Mouse (Mus musculus) limb, embryonic 15.5 days (tissue): ENCODE data around the gene Rab31. TPM values are rescaled to one million over a fixed set of nuclear protein-coding genes. Genes with fewer than 3 reads are reported as not detected.
A peak's percentile ranks its signal among the peaks of the same experiment; 100 is the strongest.

Source experiments
- ATAC-seq: fragments of 200-750 bp; cut with Nextera tagmentation; 2 replicates; pipeline ENCODE4 v1.8.0; 2017; ENCODE audit warnings: low read depth, moderate TSS enrichment; ENCODE audit not compliant: insufficient number of reproducible peaks, low FRiP score, low TSS enrichment
- H3K27ac ChIP-seq: fragments of 300-500 bp; sonication (generic); 2 replicates; pipeline ENCODE4 v1.5.1; 2015; ENCODE audit warnings: moderate library complexity, mild to moderate bottlenecking, inconsistent platforms
- H3K27me3 ChIP-seq: fragments of 300-500 bp; sonication (generic); 2 replicates; pipeline ENCODE4 v1.6.1; 2015; ENCODE audit warnings: inconsistent platforms
- H3K36me3 ChIP-seq: fragments of 300-500 bp; sonication (generic); 2 replicates; pipeline ENCODE4 v1.6.1; 2015; ENCODE audit warnings: inconsistent platforms
- H3K4me1 ChIP-seq: fragments of 300-500 bp; sonication (generic); 2 replicates; pipeline ENCODE4 v1.6.1; 2015; ENCODE audit warnings: inconsistent platforms
- H3K4me2 ChIP-seq: fragments of 300-500 bp; sonication (generic); 2 replicates; pipeline ENCODE4 v1.6.1; 2015; ENCODE audit warnings: mild to moderate bottlenecking, inconsistent platforms
- H3K4me3 ChIP-seq: fragments of 300-500 bp; sonication (generic); 2 replicates; pipeline ENCODE4 v1.5.1; 2015; ENCODE audit warnings: mild to moderate bottlenecking, inconsistent platforms
- H3K9ac ChIP-seq: fragments of 300-500 bp; sonication (generic); 2 replicates; pipeline ENCODE4 v1.6.1; 2015; ENCODE audit warnings: inconsistent platforms
- H3K9me3 ChIP-seq: fragments of 300-500 bp; sonication (generic); 2 replicates; pipeline ENCODE4 v1.6.1; 2016; ENCODE audit warnings: inconsistent platforms
- WGBS: fragments of 180-500 bp; shearing (Covaris S2); methylation state at CpG from one replicate; pipeline ENCODE4 v1.1.7; 2015; 5-methylcytosine and 5-hydroxymethylcytosine counted together
- polyA plus RNA-seq: library from polyadenylated mRNA; unstranded; fragments of >200 nt; fragmentation: Nextera tagmentation; extraction: Ambion mirVana; gene quantifications from 2 replicates; pipeline ENCODE4 v1.2.1, GENCODE M21; 2015

Rab31 gene
- 53.5 and 54.1 TPM in 2 replicates for polyA plus RNA-seq

DNA sequence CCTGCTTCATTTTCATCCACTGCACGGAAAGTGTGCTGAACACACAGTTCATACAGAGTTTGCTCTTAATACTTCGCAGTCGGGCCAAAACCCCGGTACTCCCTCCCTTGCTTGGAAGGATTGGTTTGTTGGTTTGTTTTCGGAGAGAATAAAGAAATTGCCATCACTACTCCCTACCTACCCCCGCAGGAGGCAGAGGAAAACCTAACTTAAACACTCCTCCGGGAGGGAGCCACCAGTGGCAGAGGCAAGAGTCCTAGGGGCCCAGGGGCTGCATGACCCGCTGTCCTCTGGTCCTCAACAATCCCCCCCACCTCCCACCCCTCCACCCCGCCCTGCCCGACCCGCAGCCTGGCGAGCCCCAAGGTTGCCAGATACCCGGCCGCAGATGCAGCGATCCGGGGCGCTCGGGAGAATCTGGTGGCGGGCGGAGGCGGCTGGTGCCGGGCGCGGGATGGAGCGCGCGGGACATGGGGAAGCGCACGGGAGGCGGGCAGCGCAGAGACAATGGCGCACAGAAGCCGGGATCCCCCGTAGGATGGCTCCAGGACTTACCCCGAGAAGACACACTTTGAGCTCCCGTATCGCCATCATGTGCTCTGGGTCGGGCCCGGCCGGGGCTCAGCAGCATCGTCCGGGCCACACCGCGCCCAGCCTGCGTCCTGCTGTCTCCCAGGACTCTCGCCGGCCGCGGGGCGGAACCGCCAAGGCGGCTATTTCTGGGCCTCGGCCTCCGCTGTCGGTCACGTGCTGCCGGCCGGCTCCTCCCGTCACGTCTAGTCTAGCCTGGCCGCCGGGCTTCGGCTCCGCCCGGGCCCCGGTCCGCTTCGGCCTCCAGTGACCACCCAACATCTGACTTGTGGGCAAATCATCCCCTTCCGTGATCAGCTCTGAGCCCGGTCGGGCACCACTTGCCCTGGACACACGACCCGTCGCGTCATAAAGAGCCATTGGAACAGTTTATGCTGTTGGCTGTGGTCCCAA is at the start of gene Rab31:
Gene Rab31 (minus strand): TSS at position 802 of the 984 bp plus-strand sequence.
- Histone ChIP-seq H3K36me3 (no peaks in the 10 kb centered on the region), H3K4me2 (peak within 1 kb of the TSS; percentile 83), H3K9me3 (no peaks in the 10 kb centered on the region), H3K27me3 (no peaks in the 10 kb centered on the region), H3K4me1 (peaks cover 39% of the 10 kb centered on the region), H3K4me3 (peak within 1 kb of the TSS; percentile 63), H3K27ac (peak within 1 kb of the TSS; percentile 69), H3K9ac (peak within 1 kb of the TSS; percentile 73)
- WGBS, result under 1% methylated on average over 75 of the region's 75 CpGs
- ATAC-seq, result peak; percentile 71; the same call in 1 of the 2 replicates

DNA sequence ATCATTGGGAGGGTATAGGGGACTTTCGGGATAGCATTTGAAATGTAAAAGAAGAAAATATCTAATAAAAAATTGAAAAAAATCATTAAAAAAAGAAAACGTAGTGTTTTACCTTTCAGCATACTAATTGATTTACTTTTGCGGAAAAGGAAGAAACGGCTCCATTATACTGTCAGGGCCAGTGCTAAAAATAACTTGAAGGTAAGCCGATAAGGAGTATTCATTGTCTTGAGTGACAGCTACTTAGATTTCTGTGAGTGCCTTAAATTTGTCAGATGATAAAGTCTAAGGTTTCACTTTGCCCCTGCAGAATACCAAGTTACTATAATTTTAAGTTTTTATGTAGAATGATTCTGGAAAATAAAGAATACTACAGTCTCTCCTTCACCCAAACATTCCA is 47.6 kb upstream of the Rab31 start:
- Histone ChIP-seq H3K4me2 (no peak overlapping the region), H3K4me1 (no peaks in the 10 kb centered on the region), H3K9ac (no peak overlapping the region), H3K36me3 (peaks cover 73% of the 10 kb centered on the region), H3K4me3 (no peak overlapping the region), H3K9me3 (no peaks in the 10 kb centered on the region), H3K27ac (no peak overlapping the region), H3K27me3 (no peaks in the 10 kb centered on the region)
- no peak for ATAC-seq
- WGBS, result 84% methylated on average over 5 of the region's 5 CpGs

DNA sequence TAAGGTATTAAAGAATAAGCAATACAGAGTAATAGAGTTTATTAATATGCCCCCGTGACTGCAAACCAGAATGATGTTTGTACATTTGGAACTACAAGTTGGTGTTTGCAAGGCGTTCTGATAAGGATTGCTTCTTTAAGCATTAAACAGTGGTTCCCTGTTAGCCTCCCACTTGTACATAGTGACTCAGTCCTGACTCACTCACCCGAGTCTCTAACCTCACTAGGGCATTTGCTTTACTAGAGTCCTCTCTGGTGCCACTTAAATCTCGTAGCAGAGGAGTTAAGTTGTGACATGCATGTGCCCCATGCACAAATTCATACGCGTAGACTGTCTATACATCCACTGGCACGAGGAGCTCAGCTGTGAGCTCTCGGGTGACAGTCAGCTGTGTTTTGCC is 41.2 kb upstream of the Rab31 start:
- no peaks in the 10 kb centered on the region for H3K9me3 ChIP-seq
- ATAC-seq, result no peak
- H3K4me3 ChIP-seq, result no peak overlapping the region
- no peak overlapping the region for H3K27ac ChIP-seq
- 92% methylated on average over 8 of the region's 8 CpGs for WGBS
- no peak overlapping the region for H3K4me2 ChIP-seq
- peaks cover 72% of the 10 kb centered on the region for H3K36me3 ChIP-seq
- H3K9ac ChIP-seq, result no peak overlapping the region
- no peaks in the 10 kb centered on the region for H3K4me1 ChIP-seq
- H3K27me3 ChIP-seq, result no peaks in the 10 kb centered on the region

DNA sequence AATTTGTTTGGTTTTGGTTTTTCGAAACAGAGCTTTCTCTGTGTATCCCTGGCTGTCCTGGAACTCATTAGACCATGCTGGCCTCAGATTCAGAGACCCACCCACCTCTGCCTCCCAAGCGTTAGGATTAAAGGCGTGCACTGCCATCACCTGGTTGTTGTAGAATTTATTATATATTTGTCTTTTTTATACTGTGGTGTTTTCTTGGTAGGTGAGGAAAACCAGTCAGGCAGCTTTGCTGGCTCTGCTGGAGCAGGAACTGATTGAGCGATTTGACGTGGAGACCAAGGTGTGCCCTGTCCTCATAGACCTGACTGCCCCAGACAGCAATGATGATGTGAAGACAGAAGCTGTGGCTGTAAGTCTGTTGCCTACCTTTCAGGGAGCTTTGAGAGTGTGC is 38.5 kb upstream of the Rab31 start:
- 60% methylated on average over 5 of the region's 5 CpGs for WGBS

DNA sequence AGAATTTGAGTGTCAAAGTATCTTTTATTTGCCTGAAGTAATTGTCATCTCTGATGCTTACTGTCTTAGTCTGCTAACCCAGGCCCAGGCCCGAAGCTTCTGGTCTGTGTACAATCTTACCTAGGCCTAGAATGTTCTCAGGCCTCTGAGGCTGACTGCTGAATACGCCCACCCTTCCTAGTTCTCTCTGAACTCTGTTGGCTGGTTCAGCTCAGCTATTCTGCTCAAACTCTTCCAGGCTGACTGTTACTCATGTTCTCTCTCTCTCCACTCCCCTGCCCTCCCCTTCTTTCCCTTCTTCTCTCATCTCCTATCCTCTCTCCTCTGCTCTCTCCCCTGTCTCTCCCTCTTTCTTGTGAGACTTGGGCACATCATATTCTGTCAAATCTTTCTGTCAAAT is 33.9 kb upstream of the Rab31 start:
- Histone ChIP-seq H3K9ac (no peak overlapping the region), H3K27ac (no peak overlapping the region), H3K36me3 (peaks cover 19% of the 10 kb centered on the region; the same call in 1 of the 2 replicates), H3K4me1 (no peaks in the 10 kb centered on the region), H3K9me3 (no peaks in the 10 kb centered on the region), H3K4me2 (no peak overlapping the region), H3K4me3 (no peak overlapping the region), H3K27me3 (no peaks in the 10 kb centered on the region)
- no peak for ATAC-seq
- WGBS, result 76% methylated on average over 2 of the region's 2 CpGs

More for the DNA sequence above, 38.5 kb upstream of the Rab31 start:
- no peak for ATAC-seq
- Histone ChIP-seq H3K36me3 (peaks cover 53% of the 10 kb centered on the region), H3K27me3 (no peaks in the 10 kb centered on the region), H3K4me1 (no peaks in the 10 kb centered on the region), H3K27ac (no peak overlapping the region), H3K4me2 (no peak overlapping the region), H3K9ac (no peak overlapping the region), H3K9me3 (no peaks in the 10 kb centered on the region), H3K4me3 (no peak overlapping the region)

DNA sequence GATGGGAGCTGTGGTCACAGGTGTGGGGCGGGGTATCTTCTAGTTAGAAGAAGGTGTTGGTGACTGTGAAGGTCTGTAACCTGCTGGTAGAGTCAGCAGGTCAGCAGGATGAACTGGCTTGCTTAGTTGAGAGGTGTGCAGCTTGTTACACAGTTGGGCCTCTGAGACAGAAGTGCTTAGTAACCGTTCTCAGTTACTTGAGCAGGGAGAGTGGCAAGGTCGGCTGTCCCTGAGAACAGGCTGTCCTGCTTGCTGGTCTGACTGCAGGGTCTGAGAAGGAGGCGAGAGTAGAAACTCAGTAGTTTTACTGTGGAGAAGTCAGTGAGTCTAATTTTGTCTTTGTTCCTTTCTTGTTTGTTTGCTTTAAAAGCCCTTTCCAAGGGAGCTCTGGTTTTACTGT is 33.4 kb upstream of the Rab31 start:
- Histone ChIP-seq H3K9ac (no peak overlapping the region), H3K4me2 (no peak overlapping the region), H3K27ac (no peak overlapping the region), H3K4me3 (no peak overlapping the region), H3K27me3 (no peaks in the 10 kb centered on the region), H3K4me1 (no peaks in the 10 kb centered on the region), H3K36me3 (peaks cover 16% of the 10 kb centered on the region; the same call in 1 of the 2 replicates), H3K9me3 (no peaks in the 10 kb centered on the region)
- WGBS, result 63% methylated on average over 4 of the region's 4 CpGs
- no peak for ATAC-seq

DNA sequence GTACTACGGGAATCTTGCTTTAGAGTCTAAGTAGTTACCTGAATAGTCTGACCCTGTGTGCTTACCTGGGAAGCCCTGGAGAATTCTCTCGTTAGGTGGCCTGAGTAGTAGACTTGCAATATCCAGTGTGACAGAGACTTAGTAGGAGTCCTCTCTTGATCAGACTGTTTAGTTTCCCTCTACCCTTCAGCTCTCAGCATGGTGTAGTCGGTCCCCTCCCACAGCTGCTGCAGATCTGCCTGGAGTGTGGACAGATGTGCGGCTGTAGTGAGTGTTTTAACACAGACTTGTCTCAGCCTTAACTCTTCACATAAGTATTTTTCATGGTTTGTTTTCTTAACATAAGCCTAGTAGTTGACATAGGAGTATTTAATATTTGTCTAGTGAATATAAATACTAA is 29.5 kb upstream of the Rab31 start:
- no peak overlapping the region for H3K4me3 ChIP-seq

DNA sequence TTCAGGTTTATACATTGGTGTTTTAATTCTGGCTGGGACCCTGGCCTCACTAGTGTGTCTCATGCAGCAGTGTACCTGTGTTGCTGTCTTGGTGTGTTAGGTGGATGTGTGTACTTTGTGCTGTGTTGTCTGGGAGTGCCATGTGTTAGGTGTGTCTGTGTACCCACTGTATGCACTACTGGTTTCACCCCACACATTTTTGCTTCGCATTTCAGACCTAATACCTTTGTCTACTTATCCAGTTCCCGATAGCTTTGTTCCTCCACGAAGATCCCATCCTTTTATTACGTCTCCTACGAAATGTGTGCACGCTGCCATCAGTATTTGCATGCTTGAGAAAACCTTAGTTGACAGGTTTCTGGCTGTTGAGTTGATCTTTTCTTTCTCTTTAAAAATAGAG is 27.9 kb upstream of the Rab31 start:
- WGBS, result 92% methylated on average over 6 of the region's 6 CpGs
- H3K9me3 ChIP-seq, result no peaks in the 10 kb centered on the region
- H3K4me3 ChIP-seq, result no peak overlapping the region
- no peak overlapping the region for H3K4me2 ChIP-seq
- H3K4me1 ChIP-seq, result no peaks in the 10 kb centered on the region
- H3K36me3 ChIP-seq, result peaks cover 4% of the 10 kb centered on the region; the same call in 1 of the 2 replicates
- ATAC-seq, result no peak
- H3K27me3 ChIP-seq, result no peaks in the 10 kb centered on the region
- no peak overlapping the region for H3K27ac ChIP-seq
- H3K9ac ChIP-seq, result no peak overlapping the region

More for the DNA sequence above, 29.5 kb upstream of the Rab31 start:
- no peak overlapping the region for H3K4me2 ChIP-seq
- WGBS, result 78% methylated on average over 4 of the region's 4 CpGs
- no peaks in the 10 kb centered on the region for H3K4me1 ChIP-seq
- no peaks in the 10 kb centered on the region for H3K27me3 ChIP-seq
- no peak overlapping the region for H3K27ac ChIP-seq
- ATAC-seq, result no peak
- no peak overlapping the region for H3K9ac ChIP-seq
- no peaks in the 10 kb centered on the region for H3K9me3 ChIP-seq
- H3K36me3 ChIP-seq, result peaks cover 5% of the 10 kb centered on the region; the same call in 1 of the 2 replicates

DNA sequence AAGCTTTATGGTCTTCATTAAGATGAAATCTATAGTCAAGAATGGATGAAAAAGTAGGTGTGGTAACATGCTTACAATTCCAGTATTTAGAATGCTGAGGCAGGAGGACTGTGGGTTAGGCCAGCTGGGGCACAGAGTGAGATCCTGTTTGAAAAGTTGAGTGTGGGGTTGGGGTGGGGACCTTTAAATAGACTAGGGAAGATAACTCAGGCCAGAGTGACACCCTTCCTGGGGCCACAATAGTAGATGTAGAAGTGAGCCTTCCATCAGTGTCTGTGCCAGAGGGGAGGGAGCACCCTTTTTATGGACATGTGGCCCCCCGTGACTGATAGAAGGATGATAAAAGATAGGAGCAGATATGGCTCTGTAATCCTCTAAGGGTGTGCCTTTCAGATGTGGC is 26.8 kb upstream of the Rab31 start:
- 0 out of 2 replicates have a peak, but pooled peaks cover 7% of the 10 kb centered on the region for H3K36me3 ChIP-seq

DNA sequence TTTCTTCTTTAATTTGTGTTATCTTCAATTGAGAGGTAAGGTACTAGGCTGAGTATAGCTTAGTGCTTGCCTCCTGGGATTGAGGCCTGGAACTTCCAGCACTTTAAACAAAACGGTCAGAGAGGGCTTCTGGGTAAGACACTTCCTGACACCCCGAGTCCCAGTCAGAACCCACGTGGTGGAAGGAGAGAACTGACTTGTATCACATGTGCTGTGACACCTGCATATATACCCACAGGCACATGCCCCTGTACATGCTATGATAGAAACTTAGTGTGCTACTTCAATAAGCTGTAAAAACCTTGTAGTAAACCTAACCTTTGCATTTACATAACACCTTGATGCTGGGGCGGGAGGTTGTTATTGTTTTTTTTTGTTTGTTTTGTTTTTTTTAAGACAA is 25.9 kb upstream of the Rab31 start:
- H3K27me3 ChIP-seq, result no peaks in the 10 kb centered on the region
- no peak overlapping the region for H3K4me3 ChIP-seq
- H3K4me1 ChIP-seq, result no peaks in the 10 kb centered on the region; the same call in 1 of the 2 replicates
- no peak overlapping the region for H3K4me2 ChIP-seq
- no peak overlapping the region for H3K9ac ChIP-seq
- no peak overlapping the region for H3K27ac ChIP-seq
- H3K36me3 ChIP-seq, result 0 out of 2 replicates have a peak, but pooled peaks cover 7% of the 10 kb centered on the region
- H3K9me3 ChIP-seq, result no peaks in the 10 kb centered on the region
- WGBS, result 67% methylated on average over 4 of the region's 4 CpGs
- ATAC-seq, result no peak

More for the DNA sequence above, 26.8 kb upstream of the Rab31 start:
- H3K4me3 ChIP-seq, result no peak overlapping the region
- H3K27me3 ChIP-seq, result no peaks in the 10 kb centered on the region
- no peak overlapping the region for H3K9ac ChIP-seq
- 81% methylated on average over 1 of the region's 1 CpGs for WGBS
- no peaks in the 10 kb centered on the region for H3K9me3 ChIP-seq
- ATAC-seq, result no peak
- no peak overlapping the region for H3K27ac ChIP-seq
- H3K4me1 ChIP-seq, result no peaks in the 10 kb centered on the region; the same call in 1 of the 2 replicates
- H3K4me2 ChIP-seq, result no peak overlapping the region

DNA sequence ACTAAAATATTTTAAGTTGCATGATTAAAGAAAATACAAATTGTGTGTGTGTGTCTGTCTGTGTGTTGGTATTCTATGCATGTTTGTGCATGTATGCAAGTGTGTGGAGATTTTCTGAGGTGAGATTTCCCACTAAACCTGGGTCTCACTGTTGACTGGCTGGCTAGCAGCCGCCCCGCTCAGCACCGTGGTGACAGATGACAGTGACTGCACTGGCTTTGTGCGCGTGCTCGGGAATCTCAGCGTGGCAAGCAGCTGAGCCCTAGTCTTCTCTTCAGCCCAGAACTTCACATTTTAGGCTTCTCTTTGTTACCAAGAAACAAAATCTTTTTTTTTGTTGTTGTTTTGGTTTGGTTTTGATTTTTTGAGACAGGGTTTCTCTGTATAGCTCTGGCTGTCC is 23.5 kb upstream of the Rab31 start:
- H3K4me1 ChIP-seq, result no peaks in the 10 kb centered on the region; the same call in 1 of the 2 replicates
- H3K27ac ChIP-seq, result no peak overlapping the region
- no peak overlapping the region for H3K4me3 ChIP-seq
- 0 out of 2 replicates have a peak, but pooled peaks cover 7% of the 10 kb centered on the region for H3K36me3 ChIP-seq
- no peaks in the 10 kb centered on the region for H3K27me3 ChIP-seq
- no peak for ATAC-seq
- H3K4me2 ChIP-seq, result no peak overlapping the region
- no peaks in the 10 kb centered on the region for H3K9me3 ChIP-seq
- no peak overlapping the region for H3K9ac ChIP-seq
- 86% methylated on average over 7 of the region's 7 CpGs for WGBS
